ENCODE assay signal across 8 mouse cellular contexts in genomic region chr11:62281601-62281997, GRCm38 (mm10). TPM values are rescaled to one million over a fixed set of nuclear protein-coding genes. Genes with fewer than 3 reads are reported as not detected.
DNase-seq lines count a peak whose midpoint lies in the region; ATAC-seq lines count a peak whose summit lies in the region.

No protein-coding gene starts in this region.

- no peaks in the 10 kb centered on the region for H3K9me3 ChIP-seq in embryonic facial prominence, embryonic 11.5 days (replicated peaks; ENCODE audit: control insufficient read depth, low read length)
- H3K9me3 ChIP-seq in hindbrain, embryonic 14.5 days (ENCODE audit: control insufficient read depth, low read length), result no peaks in the 10 kb centered on the region
- no peaks in the 10 kb centered on the region for H3K9me3 ChIP-seq in liver, embryonic 13.5 days (replicated peaks)
- H3K9me3 ChIP-seq in neural tube, embryonic 13.5 days, result no peaks in the 10 kb centered on the region

- H3K4me2 ChIP-seq in embryonic facial prominence, embryonic 11.5 days (ENCODE audit: low read depth, low read length), result peak overlapping the region; percentile 86
- peak overlapping the region; percentile 69 for H3K4me2 ChIP-seq in hindbrain, embryonic 14.5 days (replicated peaks)
- peak overlapping the region; percentile 86 for H3K4me2 ChIP-seq in liver, embryonic 13.5 days
- H3K4me2 ChIP-seq in neural tube, embryonic 13.5 days, result peak overlapping the region; percentile 71

- no peaks in the 10 kb centered on the region; the same call in 1 of the 2 replicates for H3K36me3 ChIP-seq in embryonic facial prominence, embryonic 11.5 days (replicated peaks; ENCODE audit: control insufficient read depth, insufficient read depth, low read depth, low read length)
- H3K36me3 ChIP-seq in hindbrain, embryonic 14.5 days (replicated peaks; ENCODE audit: control insufficient read depth, insufficient read depth), result peaks cover 31% of the 10 kb centered on the region
- H3K36me3 ChIP-seq in liver, embryonic 13.5 days, result peaks cover 17% of the 10 kb centered on the region; the same call in 1 of the 2 replicates
- H3K36me3 ChIP-seq in neural tube, embryonic 13.5 days, result peaks cover 34% of the 10 kb centered on the region

- under 1% methylated on average over 42 of the region's 57 CpGs for WGBS in embryonic facial prominence, embryonic 11.5 days
- under 1% methylated on average over 43 of the region's 57 CpGs for WGBS in hindbrain, embryonic 14.5 days
- WGBS in liver, embryonic 13.5 days (ENCODE audit: insufficient replicate concordance), result under 1% methylated on average over 56 of the region's 57 CpGs
- under 1% methylated on average over 57 of the region's 57 CpGs for WGBS in neural tube, embryonic 13.5 days

- ATAC-seq in cerebellum, adult (ENCODE audit: insufficient number of reproducible peaks, low FRiP score, low TSS enrichment), result peak; percentile 70
- ATAC-seq in embryonic facial prominence, embryonic 11.5 days (replicated peaks; ENCODE audit: insufficient number of reproducible peaks, low FRiP score, low TSS enrichment, low read depth), result no peak; the same call in none of the 2 replicates
- ATAC-seq in hindbrain, embryonic 14.5 days (ENCODE audit: low FRiP score), result peak; percentile 69
- ATAC-seq in liver, embryonic 13.5 days (ENCODE audit: low read depth), result peak; percentile 84
- ATAC-seq in neural tube, embryonic 13.5 days (ENCODE audit: low read depth), result peak; percentile 71

- no peaks in the 10 kb centered on the region for H3K4me1 ChIP-seq in embryonic facial prominence, embryonic 11.5 days (ENCODE audit: control insufficient read depth, insufficient read depth, low read length)
- peaks cover 9% of the 10 kb centered on the region; the same call in 1 of the 2 replicates for H3K4me1 ChIP-seq in hindbrain, embryonic 14.5 days (replicated peaks; ENCODE audit: control insufficient read depth, insufficient read depth, low read length)
- H3K4me1 ChIP-seq in liver, embryonic 13.5 days (replicated peaks), result peaks cover 28% of the 10 kb centered on the region
- H3K4me1 ChIP-seq in neural tube, embryonic 13.5 days (replicated peaks), result peaks cover 23% of the 10 kb centered on the region

- peak overlapping the region; percentile 83 for H3K9ac ChIP-seq in embryonic facial prominence, embryonic 11.5 days (replicated peaks; ENCODE audit: low read length)
- H3K9ac ChIP-seq in hindbrain, embryonic 14.5 days, result peak overlapping the region; percentile 92
- H3K9ac ChIP-seq in liver, embryonic 13.5 days, result peak overlapping the region; percentile 83
- H3K9ac ChIP-seq in neural tube, embryonic 13.5 days, result peak overlapping the region; percentile 89

- no peak for DNase-seq in cerebellum, postnatal 10 days
- DNase-seq in 416B (ENCODE audit: low read depth), result peak; percentile 57
- DNase-seq in embryonic facial prominence, embryonic 11.5 days (ENCODE audit: low spot score), result peak; percentile 59
- peak; percentile 52 for DNase-seq in hindbrain, embryonic 14.5 days (ENCODE audit: low spot score)
- no peak for DNase-seq in liver, embryonic 13.5 days
- DNase-seq in layer of hippocampus, adult 9-11 months, result no peak

- H3K4me3 ChIP-seq in embryonic facial prominence, embryonic 11.5 days (ENCODE audit: low read depth, low read length), result peak overlapping the region; percentile 95
- peak overlapping the region; percentile 96 for H3K4me3 ChIP-seq in hindbrain, embryonic 14.5 days (replicated peaks; ENCODE audit: low read length)
- H3K4me3 ChIP-seq in liver, embryonic 13.5 days (replicated peaks), result peak overlapping the region; percentile 86
- H3K4me3 ChIP-seq in neural tube, embryonic 13.5 days, result peak overlapping the region; percentile 91

- no peaks in the 10 kb centered on the region for H3K27me3 ChIP-seq in embryonic facial prominence, embryonic 11.5 days (ENCODE audit: control insufficient read depth, insufficient read depth, low read length)
- H3K27me3 ChIP-seq in hindbrain, embryonic 14.5 days (ENCODE audit: control insufficient read depth, insufficient read depth, low read length), result no peaks in the 10 kb centered on the region
- no peaks in the 10 kb centered on the region for H3K27me3 ChIP-seq in liver, embryonic 13.5 days
- H3K27me3 ChIP-seq in neural tube, embryonic 13.5 days, result no peaks in the 10 kb centered on the region

- H3K27ac ChIP-seq in embryonic facial prominence, embryonic 11.5 days (replicated peaks; ENCODE audit: low read depth, low read length), result peak overlapping the region; percentile 72; the same call in 1 of the 2 replicates
- peak overlapping the region; percentile 90 for H3K27ac ChIP-seq in hindbrain, embryonic 14.5 days
- H3K27ac ChIP-seq in liver, embryonic 13.5 days, result peak overlapping the region; percentile 93
- H3K27ac ChIP-seq in neural tube, embryonic 13.5 days (replicated peaks), result peak overlapping the region; percentile 92

RNA-seq across cellular contexts. Expression of gene Ttc19, which starts 0.3 kb away (rescaled TPM):
- polyA plus RNA-seq in embryonic facial prominence, embryonic 11.5 days (2014; fragmentation: Nextera tagmentation; extraction: Ambion mirVana), result 13.0 and 13.6 TPM in 2 replicates
- 36.2 and 42.9 TPM in 2 replicates for polyA plus RNA-seq in hindbrain, embryonic 14.5 days (2014; fragmentation: Nextera tagmentation; extraction: Ambion mirVana)
- polyA plus RNA-seq in liver, embryonic 13.5 days (2015; fragmentation: Nextera tagmentation; extraction: Ambion mirVana), result 3.9 and 4.4 TPM in 2 replicates
- polyA plus RNA-seq in neural tube, embryonic 13.5 days (2015; fragmentation: Nextera tagmentation; extraction: Ambion mirVana), result 41.1 and 42.7 TPM in 2 replicates

RNA-seq across cellular contexts. Expression of gene Zswim7, which starts 0.4 kb away (rescaled TPM):
- 24.3 and 24.6 TPM in 2 replicates for polyA plus RNA-seq in embryonic facial prominence, embryonic 11.5 days (2014; fragmentation: Nextera tagmentation; extraction: Ambion mirVana)
- 16.2 and 18.0 TPM in 2 replicates for polyA plus RNA-seq in hindbrain, embryonic 14.5 days (2014; fragmentation: Nextera tagmentation; extraction: Ambion mirVana)
- polyA plus RNA-seq in liver, embryonic 13.5 days (2015; fragmentation: Nextera tagmentation; extraction: Ambion mirVana), result 11.3 and 13.0 TPM in 2 replicates
- 18.0 and 19.3 TPM in 2 replicates for polyA plus RNA-seq in neural tube, embryonic 13.5 days (2015; fragmentation: Nextera tagmentation; extraction: Ambion mirVana)

RNA-seq across cellular contexts. Expression of gene Adora2b, which starts 32.8 kb away (rescaled TPM):
- polyA plus RNA-seq in embryonic facial prominence, embryonic 11.5 days (2014; fragmentation: Nextera tagmentation; extraction: Ambion mirVana), result 8.1 and 9.8 TPM in 2 replicates
- polyA plus RNA-seq in hindbrain, embryonic 14.5 days (2014; fragmentation: Nextera tagmentation; extraction: Ambion mirVana), result 5.7 and 5.8 TPM in 2 replicates
- 0.39 and 0.58 TPM in 2 replicates for polyA plus RNA-seq in liver, embryonic 13.5 days (2015; fragmentation: Nextera tagmentation; extraction: Ambion mirVana)
- polyA plus RNA-seq in neural tube, embryonic 13.5 days (2015; fragmentation: Nextera tagmentation; extraction: Ambion mirVana), result 5.9 and 6.0 TPM in 2 replicates

Comparison
In these comparisons a context has a peak if more than half of its experiments do, and no peak if none do; other contexts are left out.
1. DNase-seq: peak in 416B (single experiment), embryonic facial prominence, embryonic 11.5 days (single experiment) and hindbrain, embryonic 14.5 days (single experiment); none in cerebellum, postnatal 10 days (0 of 2), liver, embryonic 13.5 days (single experiment) and layer of hippocampus, adult 9-11 months (single experiment).
2. Peak in every context shown above with its lines, with median percentiles within 50 percentile points of each other: H3K27ac ChIP-seq, H3K4me2 ChIP-seq, H3K4me3 ChIP-seq and H3K9ac ChIP-seq.